Mouse (Mus musculus) forebrain, embryonic 12.5 days (tissue): ENCODE data around the gene Ciita. TPM values are rescaled to one million over a fixed set of nuclear protein-coding genes. Genes with fewer than 3 reads are reported as not detected.
A peak's percentile ranks its signal among the peaks of the same experiment; 100 is the strongest.

Experiments
- ATAC-seq: fragments of 200-750 bp; cut with Nextera tagmentation; 2 replicates; pipeline ENCODE4 v1.8.0; 2017; ENCODE audit warnings: moderate TSS enrichment; ENCODE audit not compliant: low FRiP score
- H3K27ac ChIP-seq: fragments of 300-500 bp; sonication (generic); 2 replicates; pipeline ENCODE4 v1.5.1; 2016; ENCODE audit warnings: mild to moderate bottlenecking
- H3K27me3 ChIP-seq: fragments of 300-500 bp; sonication (generic); 2 replicates; pipeline ENCODE4 v1.6.1; 2016; ENCODE audit warnings: mild to moderate bottlenecking
- H3K36me3 ChIP-seq: fragments of 300-500 bp; sonication (generic); replicated peaks from 2 replicates; pipeline ENCODE4 v1.6.1; 2016; ENCODE audit warnings: mild to moderate bottlenecking
- H3K4me1 ChIP-seq: fragments of 300-500 bp; sonication (generic); 2 replicates; pipeline ENCODE4 v1.6.1; 2016
- H3K4me2 ChIP-seq: fragments of 300-500 bp; sonication (generic); 2 replicates; pipeline ENCODE4 v1.6.1; 2016; ENCODE audit warnings: mild to moderate bottlenecking, moderate library complexity
- H3K4me3 ChIP-seq: fragments of 300-500 bp; sonication (generic); replicated peaks from 2 replicates; pipeline ENCODE4 v1.5.1; 2016; ENCODE audit warnings: mild to moderate bottlenecking
- H3K9ac ChIP-seq: fragments of 300-500 bp; sonication (generic); 2 replicates; pipeline ENCODE4 v1.6.1; 2016; ENCODE audit warnings: mild to moderate bottlenecking
- H3K9me3 ChIP-seq: fragments of 300-500 bp; sonication (generic); 2 replicates; pipeline ENCODE4 v1.6.1; 2016
- WGBS: fragments of 180-500 bp; shearing (Covaris S2); methylation state at CpG from one replicate; pipeline ENCODE4 v1.1.7; 2016; 5-methylcytosine and 5-hydroxymethylcytosine counted together
- polyA plus RNA-seq: library from polyadenylated mRNA; unstranded; fragments of >200 nt; fragmentation: Nextera tagmentation; extraction: Ambion mirVana; gene quantifications from 2 replicates; pipeline ENCODE4 v1.2.1, GENCODE M21; 2016

Gene Ciita
- polyA plus RNA-seq, 1 experiment from 2014 or later, result 0.42 TPM

GRCm38 (mm10) chr16:10482343-10482742 is 2.5 kb downstream of the Ciita start:
- Histone ChIP-seq H3K4me1 (no peaks in the 10 kb centered on the region), H3K4me2 (no peak overlapping the region), H3K27me3 (0 out of 2 replicates have a peak, but pooled peaks cover 6% of the 10 kb centered on the region), H3K36me3 (no peaks in the 10 kb centered on the region), H3K27ac (no peak overlapping the region), H3K9ac (no peak overlapping the region), H3K9me3 (no peaks in the 10 kb centered on the region), H3K4me3 (no peak overlapping the region)
- no peak for ATAC-seq
- WGBS, result 73% methylated on average over 4 of the region's 4 CpGs

GRCm38 (mm10) chr16:10486993-10487392 is 7.1 kb downstream of the Ciita start:
- ATAC-seq, result no peak
- H3K27me3 ChIP-seq, result peaks cover 14% of the 10 kb centered on the region; the same call in 1 of the 2 replicates
- H3K9me3 ChIP-seq, result no peaks in the 10 kb centered on the region
- no peak overlapping the region for H3K4me2 ChIP-seq
- 87% methylated on average over 3 of the region's 3 CpGs for WGBS
- no peaks in the 10 kb centered on the region for H3K36me3 ChIP-seq
- H3K4me3 ChIP-seq, result no peak overlapping the region
- no peaks in the 10 kb centered on the region for H3K4me1 ChIP-seq
- H3K9ac ChIP-seq, result no peak overlapping the region
- no peak overlapping the region for H3K27ac ChIP-seq

GRCm38 (mm10) chr16:10487895-10488493 is 8.1 kb downstream of the Ciita start:
- H3K27ac ChIP-seq, result no peak overlapping the region
- no peaks in the 10 kb centered on the region for H3K9me3 ChIP-seq
- H3K4me2 ChIP-seq, result no peak overlapping the region
- 92% methylated on average over 8 of the region's 8 CpGs for WGBS
- H3K4me1 ChIP-seq, result no peaks in the 10 kb centered on the region
- no peaks in the 10 kb centered on the region for H3K36me3 ChIP-seq
- H3K9ac ChIP-seq, result no peak overlapping the region
- no peak for ATAC-seq
- H3K4me3 ChIP-seq, result no peak overlapping the region
- H3K27me3 ChIP-seq, result peaks cover 14% of the 10 kb centered on the region; the same call in 1 of the 2 replicates

GRCm38 (mm10) chr16:10488769-10489481 is 9.1 kb downstream of the Ciita start:
- ATAC-seq, result no peak
- H3K4me2 ChIP-seq, result no peak overlapping the region
- no peak overlapping the region for H3K4me3 ChIP-seq
- no peak overlapping the region for H3K27ac ChIP-seq
- no peaks in the 10 kb centered on the region for H3K4me1 ChIP-seq
- 89% methylated on average over 7 of the region's 7 CpGs for WGBS
- no peaks in the 10 kb centered on the region for H3K36me3 ChIP-seq
- H3K27me3 ChIP-seq, result peaks cover 14% of the 10 kb centered on the region; the same call in 1 of the 2 replicates
- no peaks in the 10 kb centered on the region for H3K9me3 ChIP-seq
- H3K9ac ChIP-seq, result no peak overlapping the region

GRCm38 (mm10) chr16:10489483-10489882 is 9.6 kb downstream of the Ciita start:
- Histone ChIP-seq H3K4me1 (no peaks in the 10 kb centered on the region), H3K36me3 (no peaks in the 10 kb centered on the region), H3K27ac (no peak overlapping the region), H3K9me3 (no peaks in the 10 kb centered on the region), H3K4me2 (peak overlapping the region; percentile 42), H3K4me3 (no peak overlapping the region), H3K9ac (peak overlapping the region; percentile 26; the same call in 1 of the 2 replicates), H3K27me3 (peaks cover 14% of the 10 kb centered on the region; the same call in 1 of the 2 replicates)
- WGBS, result 7% methylated on average over 9 of the region's 9 CpGs
- ATAC-seq, result no peak

GRCm38 (mm10) chr16:10489904-10490457 is 10.1 kb downstream of the Ciita start:
- Histone ChIP-seq H3K9me3 (no peaks in the 10 kb centered on the region), H3K9ac (peak overlapping the region; percentile 26; the same call in 1 of the 2 replicates), H3K4me2 (peak overlapping the region; percentile 42), H3K4me1 (no peaks in the 10 kb centered on the region), H3K27me3 (peaks cover 14% of the 10 kb centered on the region; the same call in 1 of the 2 replicates), H3K36me3 (no peaks in the 10 kb centered on the region), H3K4me3 (no peak overlapping the region), H3K27ac (no peak overlapping the region)
- 32% methylated on average over 12 of the region's 14 CpGs for WGBS
- ATAC-seq, result no peak

- H3K27me3 ChIP-seq, result peaks cover 14% of the 10 kb centered on the region; the same call in 1 of the 2 replicates
- no peaks in the 10 kb centered on the region for H3K4me1 ChIP-seq
- no peaks in the 10 kb centered on the region for H3K36me3 ChIP-seq
- no peak overlapping the region for H3K27ac ChIP-seq
- no peak overlapping the region for H3K4me3 ChIP-seq
- no peak overlapping the region for H3K4me2 ChIP-seq
- 82% methylated on average over 18 of the region's 18 CpGs for WGBS
- H3K9me3 ChIP-seq, result no peaks in the 10 kb centered on the region
- H3K9ac ChIP-seq, result no peak overlapping the region
- ATAC-seq, result no peak
Measured at GRCm38 (mm10) chr16:10490503-10491150, 10.8 kb downstream of the Ciita start.

- no peaks in the 10 kb centered on the region for H3K9me3 ChIP-seq
- peaks cover 14% of the 10 kb centered on the region; the same call in 1 of the 2 replicates for H3K27me3 ChIP-seq
- no peak overlapping the region for H3K27ac ChIP-seq
- H3K4me2 ChIP-seq, result no peak overlapping the region
- no peak for ATAC-seq
- H3K4me1 ChIP-seq, result no peaks in the 10 kb centered on the region
- WGBS, result 88% methylated on average over 4 of the region's 4 CpGs
- H3K9ac ChIP-seq, result no peak overlapping the region
- H3K4me3 ChIP-seq, result no peak overlapping the region
- H3K36me3 ChIP-seq, result no peaks in the 10 kb centered on the region
Measured at GRCm38 (mm10) chr16:10491716-10492115, 11.9 kb downstream of the Ciita start.

- no peak overlapping the region for H3K4me2 ChIP-seq
- no peak for ATAC-seq
- 85% methylated on average over 3 of the region's 3 CpGs for WGBS
- H3K9me3 ChIP-seq, result no peaks in the 10 kb centered on the region
- H3K27me3 ChIP-seq, result peaks cover 14% of the 10 kb centered on the region; the same call in 1 of the 2 replicates
- H3K4me1 ChIP-seq, result no peaks in the 10 kb centered on the region
- no peak overlapping the region for H3K27ac ChIP-seq
- H3K36me3 ChIP-seq, result no peaks in the 10 kb centered on the region
- no peak overlapping the region for H3K9ac ChIP-seq
- no peak overlapping the region for H3K4me3 ChIP-seq
Measured at GRCm38 (mm10) chr16:10492587-10492986, 12.7 kb downstream of the Ciita start.

- WGBS, result 79% methylated on average over 2 of the region's 2 CpGs
Measured at GRCm38 (mm10) chr16:10495824-10496298, 16.0 kb downstream of the Ciita start.

GRCm38 (mm10) chr16:10498096-10498602 is 18.3 kb downstream of the Ciita start:
- no peak overlapping the region for H3K4me2 ChIP-seq
- no peaks in the 10 kb centered on the region for H3K9me3 ChIP-seq
- no peak overlapping the region for H3K27ac ChIP-seq
- H3K9ac ChIP-seq, result no peak overlapping the region
- no peaks in the 10 kb centered on the region for H3K36me3 ChIP-seq
- no peaks in the 10 kb centered on the region for H3K4me1 ChIP-seq
- no peak overlapping the region for H3K4me3 ChIP-seq
- no peak for ATAC-seq
- WGBS, result 80% methylated on average over 5 of the region's 5 CpGs
- H3K27me3 ChIP-seq, result peaks cover 7% of the 10 kb centered on the region; the same call in 1 of the 2 replicates

More at GRCm38 (mm10) chr16:10495824-10496298, 16.0 kb downstream of the Ciita start:
- Histone ChIP-seq H3K4me1 (no peaks in the 10 kb centered on the region), H3K27me3 (0 out of 2 replicates have a peak, but pooled peaks cover under 1% of the 10 kb centered on the region), H3K9ac (no peak overlapping the region), H3K27ac (no peak overlapping the region), H3K4me2 (no peak overlapping the region), H3K4me3 (no peak overlapping the region), H3K36me3 (no peaks in the 10 kb centered on the region), H3K9me3 (no peaks in the 10 kb centered on the region)
- no peak for ATAC-seq

- WGBS, result 62% methylated on average over 1 of the region's 1 CpGs
- H3K4me3 ChIP-seq, result no peak overlapping the region
- no peaks in the 10 kb centered on the region for H3K4me1 ChIP-seq
- H3K9ac ChIP-seq, result no peak overlapping the region
- H3K27ac ChIP-seq, result no peak overlapping the region
- no peak overlapping the region for H3K4me2 ChIP-seq
- H3K36me3 ChIP-seq, result no peaks in the 10 kb centered on the region
- no peak for ATAC-seq
- peaks cover 7% of the 10 kb centered on the region; the same call in 1 of the 2 replicates for H3K27me3 ChIP-seq
- H3K9me3 ChIP-seq, result no peaks in the 10 kb centered on the region
Measured at GRCm38 (mm10) chr16:10499122-10499521, 19.3 kb downstream of the Ciita start.
